Mouse (Mus musculus): ENCODE results near the gene Aen. TPM values are rescaled to one million over a fixed set of nuclear protein-coding genes. Genes with fewer than 3 reads are reported as not detected.

Gene Aen
- 36.6 and 37.4 TPM in 2 replicates for polyA plus RNA-seq (2015; fragmentation: Nextera tagmentation; extraction: Ambion mirVana)

DNA sequence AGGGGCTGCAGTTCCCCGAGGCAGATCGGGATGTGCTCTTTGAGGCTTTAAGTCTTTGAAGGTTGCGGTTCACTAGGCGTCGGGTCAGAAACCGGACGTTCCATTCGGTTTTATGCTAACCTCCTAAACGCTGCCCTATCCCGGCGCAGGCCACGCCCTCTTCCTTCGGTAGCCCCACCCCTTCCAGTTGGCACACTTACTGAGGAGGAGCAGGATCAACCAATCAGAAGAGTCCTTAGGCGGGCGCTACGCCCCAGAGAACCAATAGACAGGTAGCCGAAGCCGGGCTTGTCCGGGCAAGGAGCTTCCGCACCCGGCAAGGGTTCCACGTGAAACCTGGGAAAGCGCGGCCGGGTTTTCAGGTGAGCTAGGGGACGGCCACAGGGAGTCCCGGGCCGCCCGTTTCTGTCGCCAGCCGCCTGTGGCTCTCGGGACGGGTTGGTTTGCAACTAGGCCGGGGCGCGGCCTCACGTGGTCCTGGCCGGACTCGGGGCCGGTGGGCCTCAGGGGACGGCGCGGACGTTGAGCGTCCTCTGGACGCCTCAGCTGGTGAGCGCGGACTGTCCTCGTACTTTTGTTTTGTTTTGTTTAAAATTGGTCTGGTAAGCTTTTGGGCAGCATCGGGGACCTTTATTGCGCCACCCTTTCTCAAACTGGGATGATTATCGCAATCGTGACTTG lies at the start of gene Aen:
TSS of gene Aen (plus strand) at position 202 of the 681 bp plus-strand sequence.
- Histone ChIP-seq H3K36me3 (no peaks in the 10 kb centered on the region), H3K4me2 (replicated peaks) (peak within 1 kb of the TSS; percentile 82), H3K27me3 (no peaks in the 10 kb centered on the region), H3K9ac (peak within 1 kb of the TSS; percentile 73), H3K4me1 (peaks cover 21% of the 10 kb centered on the region), H3K9me3 (replicated peaks) (no peaks in the 10 kb centered on the region), H3K4me3 (replicated peaks) (peak within 1 kb of the TSS; percentile 99), H3K27ac (replicated peaks) (peak within 1 kb of the TSS; percentile 55; the same call in 1 of the 2 replicates)
- under 1% methylated on average over 53 of the region's 53 CpGs for WGBS
- ATAC-seq (ENCODE audit: insufficient number of reproducible peaks, low FRiP score, low TSS enrichment, low read depth) = peak; percentile 96

DNA sequence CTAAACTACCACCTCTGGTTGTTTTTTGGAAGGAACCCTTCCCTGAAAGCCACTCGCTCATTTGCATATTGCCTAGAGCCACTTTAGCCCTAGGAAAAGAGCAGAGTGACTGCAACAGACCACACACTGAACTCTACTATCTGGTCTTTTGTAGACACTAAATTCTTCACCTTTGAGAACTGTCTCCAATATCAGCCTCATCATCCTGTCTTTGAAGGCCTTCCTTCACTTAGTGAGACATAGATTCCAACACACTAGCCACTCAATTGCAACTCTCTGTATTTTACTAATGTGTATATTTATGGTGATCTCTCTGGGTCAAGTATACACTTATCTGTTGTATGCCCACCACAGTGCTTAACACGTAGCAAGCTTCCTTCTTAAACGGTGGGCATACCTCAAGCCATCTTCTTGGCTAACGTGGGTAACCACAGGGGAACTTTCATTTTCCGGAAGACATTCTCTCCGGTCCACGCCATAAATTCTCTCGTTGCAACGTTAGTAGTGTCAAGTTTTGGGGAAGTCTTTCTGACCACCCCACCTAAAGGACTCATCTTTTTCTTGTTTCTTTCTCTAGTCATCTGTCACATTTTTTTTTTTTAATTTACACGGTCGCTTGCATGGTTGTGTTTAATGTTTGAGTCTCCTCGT lies 49.5 kb upstream of the Aen start:
- no peak for ATAC-seq (ENCODE audit: insufficient number of reproducible peaks, low FRiP score, low TSS enrichment, low read depth)
- Histone ChIP-seq H3K27ac (replicated peaks) (peak overlapping the region; percentile 73), H3K4me3 (replicated peaks) (peak overlapping the region; percentile 85), H3K9me3 (replicated peaks) (no peaks in the 10 kb centered on the region), H3K27me3 (no peaks in the 10 kb centered on the region), H3K9ac (peak overlapping the region; percentile 79), H3K4me2 (replicated peaks) (peak overlapping the region; percentile 52), H3K36me3 (peaks cover 23% of the 10 kb centered on the region), H3K4me1 (peaks cover 8% of the 10 kb centered on the region)
- 31% methylated on average over 12 of the region's 12 CpGs for WGBS

- under 1% methylated on average over 52 of the region's 54 CpGs for WGBS
- peaks cover 8% of the 10 kb centered on the region for H3K4me1 ChIP-seq
- H3K9ac ChIP-seq = peak within 1 kb of the TSS; percentile 79
- no peaks in the 10 kb centered on the region for H3K9me3 ChIP-seq (replicated peaks)
- H3K36me3 ChIP-seq = peaks cover 23% of the 10 kb centered on the region
- H3K4me2 ChIP-seq (replicated peaks) = peak within 1 kb of the TSS; percentile 52
- peak; percentile 85 for ATAC-seq (ENCODE audit: insufficient number of reproducible peaks, low FRiP score, low TSS enrichment, low read depth)
- H3K27ac ChIP-seq (replicated peaks) = peak within 1 kb of the TSS; percentile 73
- no peaks in the 10 kb centered on the region for H3K27me3 ChIP-seq
- peak within 1 kb of the TSS; percentile 85 for H3K4me3 ChIP-seq (replicated peaks)
These were observed 48.8 kb upstream of the Aen start, which contains the start of gene Det1 for GRCm38 (mm10) chr7:78846737-78847434. Gene Det1 (minus strand): TSS chr7:78847263.

DNA sequence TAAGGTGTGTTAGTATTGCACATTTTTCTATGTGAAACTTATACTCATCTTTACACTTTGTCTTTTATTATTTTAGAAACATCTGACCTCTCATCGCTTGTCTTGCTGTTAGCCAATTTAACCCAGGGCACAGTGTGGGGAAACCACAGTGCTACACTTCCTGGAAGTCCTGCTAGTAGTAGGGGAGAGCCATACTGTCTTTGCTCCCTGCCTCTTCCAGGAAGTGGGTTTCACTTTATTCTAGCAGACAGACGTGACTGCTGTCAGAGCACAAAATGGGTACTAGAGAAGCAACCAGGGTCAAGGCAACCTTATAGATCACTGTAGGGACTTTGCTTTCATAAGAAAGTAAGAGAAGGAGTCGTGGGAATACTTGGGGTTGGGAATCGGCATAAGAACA lies 41.6 kb upstream of the Aen start:
- 56% methylated on average over 4 of the region's 4 CpGs for WGBS
- H3K27ac ChIP-seq (replicated peaks) = no peak overlapping the region
- no peaks in the 10 kb centered on the region for H3K27me3 ChIP-seq
- no peak for ATAC-seq (ENCODE audit: insufficient number of reproducible peaks, low FRiP score, low TSS enrichment, low read depth)
- H3K4me1 ChIP-seq = no peaks in the 10 kb centered on the region
- H3K4me2 ChIP-seq (replicated peaks) = no peak overlapping the region
- no peak overlapping the region for H3K9ac ChIP-seq
- H3K9me3 ChIP-seq (replicated peaks) = no peaks in the 10 kb centered on the region
- no peaks in the 10 kb centered on the region for H3K36me3 ChIP-seq
- H3K4me3 ChIP-seq (replicated peaks) = no peak overlapping the region

DNA sequence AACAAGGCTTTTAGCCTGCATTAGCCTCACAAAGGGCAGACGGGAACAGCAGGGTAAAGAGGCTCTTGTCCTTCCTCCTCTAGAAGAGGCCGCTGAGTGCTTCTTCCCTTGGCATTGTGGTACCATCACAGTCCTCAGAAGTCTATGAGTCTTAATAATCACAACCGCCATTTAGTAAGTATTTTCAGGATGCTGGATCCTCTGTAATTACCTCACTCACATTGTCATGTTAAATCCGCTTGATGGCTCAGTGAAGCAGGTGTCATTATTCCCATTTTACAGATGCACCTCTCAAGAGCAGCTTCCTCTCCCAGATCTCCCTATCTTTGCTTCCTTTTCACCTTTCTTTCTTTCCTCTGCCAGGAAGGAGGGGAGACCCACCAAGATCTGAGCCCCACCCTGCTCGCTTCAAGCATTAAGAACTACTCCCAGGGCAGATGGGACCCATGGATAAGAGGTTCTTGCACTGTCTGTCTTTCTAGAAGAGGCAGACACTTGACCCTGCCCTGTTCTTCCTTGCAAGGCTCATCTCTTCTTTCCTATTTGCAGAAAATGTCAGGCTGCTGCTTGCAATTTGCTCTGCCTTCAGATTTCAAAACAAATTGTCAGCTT lies 40.5 kb upstream of the Aen start:
- no peak overlapping the region for H3K9ac ChIP-seq
- WGBS = 63% methylated on average over 5 of the region's 5 CpGs
- H3K36me3 ChIP-seq = no peaks in the 10 kb centered on the region
- H3K4me3 ChIP-seq (replicated peaks) = no peak overlapping the region
- no peak overlapping the region for H3K4me2 ChIP-seq (replicated peaks)
- ATAC-seq (ENCODE audit: insufficient number of reproducible peaks, low FRiP score, low TSS enrichment, low read depth) = no peak
- no peak overlapping the region for H3K27ac ChIP-seq (replicated peaks)
- no peaks in the 10 kb centered on the region for H3K27me3 ChIP-seq
- H3K9me3 ChIP-seq (replicated peaks) = no peaks in the 10 kb centered on the region
- H3K4me1 ChIP-seq = no peaks in the 10 kb centered on the region

DNA sequence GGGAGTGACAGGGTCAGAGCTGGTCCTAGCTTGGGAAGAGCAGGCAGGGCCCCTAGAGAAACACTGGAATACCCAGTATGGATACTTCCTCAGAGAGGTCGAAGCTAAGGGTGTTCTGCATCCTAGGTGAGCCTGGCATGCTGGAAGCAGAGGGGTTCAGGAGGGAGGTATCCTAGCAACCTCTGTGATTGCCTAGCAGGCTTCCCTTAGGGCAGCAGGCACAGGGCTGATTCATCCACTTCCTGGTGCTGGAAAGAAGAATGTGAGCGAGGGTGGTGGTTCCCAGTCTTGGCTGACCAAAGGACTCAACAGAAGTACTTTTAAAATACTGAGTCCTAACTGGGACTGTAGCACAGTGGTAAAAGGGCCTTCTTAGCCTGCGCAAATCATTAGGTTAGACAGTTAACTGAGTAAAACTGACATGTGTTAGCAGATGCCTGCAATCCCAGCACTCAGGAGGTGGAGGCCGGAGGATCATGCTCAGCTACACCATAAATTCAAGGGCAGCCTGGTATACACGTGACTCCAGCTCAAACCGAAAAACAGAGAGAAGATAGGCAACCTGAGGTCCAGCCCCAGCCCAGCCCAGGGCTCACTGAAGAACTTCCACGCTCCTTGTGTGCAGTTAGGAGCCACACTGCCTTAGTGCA lies 31.7 kb upstream of the Aen start:
- H3K27ac ChIP-seq (replicated peaks) = no peak overlapping the region
- WGBS = 65% methylated on average over 7 of the region's 7 CpGs
- no peak for ATAC-seq (ENCODE audit: insufficient number of reproducible peaks, low FRiP score, low TSS enrichment, low read depth)
- H3K36me3 ChIP-seq = no peaks in the 10 kb centered on the region
- no peak overlapping the region for H3K4me2 ChIP-seq (replicated peaks)
- no peak overlapping the region for H3K4me3 ChIP-seq (replicated peaks)
- H3K27me3 ChIP-seq = no peaks in the 10 kb centered on the region
- H3K4me1 ChIP-seq = no peaks in the 10 kb centered on the region
- H3K9me3 ChIP-seq (replicated peaks) = no peaks in the 10 kb centered on the region
- H3K9ac ChIP-seq = no peak overlapping the region

GRCm38 (mm10) chr7:78864446-78864802 lies 31.2 kb upstream of the Aen start:
- no peaks in the 10 kb centered on the region for H3K27me3 ChIP-seq
- H3K4me2 ChIP-seq (replicated peaks) = no peak overlapping the region
- H3K4me1 ChIP-seq = no peaks in the 10 kb centered on the region
- 72% methylated on average over 4 of the region's 4 CpGs for WGBS
- H3K9me3 ChIP-seq (replicated peaks) = no peaks in the 10 kb centered on the region
- H3K4me3 ChIP-seq (replicated peaks) = no peak overlapping the region
- no peak overlapping the region for H3K27ac ChIP-seq (replicated peaks)
- ATAC-seq (ENCODE audit: insufficient number of reproducible peaks, low FRiP score, low TSS enrichment, low read depth) = no peak
- no peaks in the 10 kb centered on the region for H3K36me3 ChIP-seq
- H3K9ac ChIP-seq = no peak overlapping the region

GRCm38 (mm10) chr7:78865212-78865949 lies 30.3 kb upstream of the Aen start:
- H3K9ac ChIP-seq = no peak overlapping the region

GRCm38 (mm10) chr7:78868731-78869130 lies 26.9 kb upstream of the Aen start:
- ATAC-seq (ENCODE audit: insufficient number of reproducible peaks, low FRiP score, low TSS enrichment, low read depth) = no peak
- no peaks in the 10 kb centered on the region for H3K9me3 ChIP-seq (replicated peaks)
- no peak overlapping the region for H3K4me3 ChIP-seq (replicated peaks)
- H3K36me3 ChIP-seq = no peaks in the 10 kb centered on the region
- no peak overlapping the region for H3K27ac ChIP-seq (replicated peaks)
- H3K4me2 ChIP-seq (replicated peaks) = no peak overlapping the region
- H3K9ac ChIP-seq = no peak overlapping the region
- H3K4me1 ChIP-seq = no peaks in the 10 kb centered on the region
- no peaks in the 10 kb centered on the region for H3K27me3 ChIP-seq
- WGBS = 55% methylated on average over 4 of the region's 5 CpGs

More at GRCm38 (mm10) chr7:78865212-78865949, 30.3 kb upstream of the Aen start:
- WGBS = 57% methylated on average over 12 of the region's 12 CpGs
- no peak overlapping the region for H3K27ac ChIP-seq (replicated peaks)
- no peak for ATAC-seq (ENCODE audit: insufficient number of reproducible peaks, low FRiP score, low TSS enrichment, low read depth)
- H3K27me3 ChIP-seq = no peaks in the 10 kb centered on the region
- no peaks in the 10 kb centered on the region for H3K9me3 ChIP-seq (replicated peaks)
- H3K4me1 ChIP-seq = no peaks in the 10 kb centered on the region
- no peaks in the 10 kb centered on the region for H3K36me3 ChIP-seq
- no peak overlapping the region for H3K4me2 ChIP-seq (replicated peaks)
- no peak overlapping the region for H3K4me3 ChIP-seq (replicated peaks)

- Histone ChIP-seq H3K4me3 (replicated peaks) (no peak overlapping the region), H3K36me3 (no peaks in the 10 kb centered on the region), H3K4me1 (no peaks in the 10 kb centered on the region), H3K9me3 (replicated peaks) (no peaks in the 10 kb centered on the region), H3K4me2 (replicated peaks) (no peak overlapping the region), H3K27me3 (no peaks in the 10 kb centered on the region), H3K27ac (replicated peaks) (no peak overlapping the region), H3K9ac (no peak overlapping the region)
- no peak for ATAC-seq (ENCODE audit: insufficient number of reproducible peaks, low FRiP score, low TSS enrichment, low read depth)
- WGBS = 79% methylated on average over 6 of the region's 6 CpGs
These were observed 23.3 kb upstream of the Aen start for GRCm38 (mm10) chr7:78872366-78872765.

All from embryonic facial prominence, embryonic 15.5 days (tissue).